Mouse (Mus musculus): ENCODE results near the gene D630045J12Rik. TPM values are rescaled to one million over a fixed set of nuclear protein-coding genes. Genes with fewer than 3 reads are reported as not detected.

The D630045J12Rik gene
- polyA plus RNA-seq, 1 experiment, result 0.33 TPM

GRCm38 (mm10) chr6:38103775-38104174 lies 150.0 kb downstream of the D630045J12Rik start:
- Histone ChIP-seq H3K27me3 (ENCODE audit: control insufficient read depth, insufficient read depth, low read length) (no peaks in the 10 kb centered on the region), H3K27ac (ENCODE audit: insufficient read depth, low read length) (no peak overlapping the region), H3K4me3 (ENCODE audit: extremely low read depth, insufficient read depth, insufficient read length) (no peak overlapping the region), H3K36me3 (ENCODE audit: control insufficient read depth, insufficient read depth, low read length) (no peaks in the 10 kb centered on the region), H3K4me1 (ENCODE audit: control insufficient read depth, insufficient read depth, insufficient read length) (no peaks in the 10 kb centered on the region)
- 73% methylated on average over 6 of the region's 6 CpGs for WGBS
- TF ChIP-seq POLR2A (IDR thresholded peaks at IDR 0.05; ENCODE audit: low read depth, low read length) (no peak), CTCF (IDR thresholded peaks at IDR 0.05; ENCODE audit: extremely low read depth, insufficient read depth, insufficient read length, insufficient replicate concordance) (no peak)
- DNase-seq (ENCODE audit: low read depth in 1 of 2, low spot score in 2 of 2), result no peak

GRCm38 (mm10) chr6:38102216-38102795 lies 151.5 kb downstream of the D630045J12Rik start:
- TF ChIP-seq CTCF (IDR thresholded peaks at IDR 0.05; ENCODE audit: extremely low read depth, insufficient read depth, insufficient read length, insufficient replicate concordance) (no peak), POLR2A (IDR thresholded peaks at IDR 0.05; ENCODE audit: low read depth, low read length) (no peak)
- Histone ChIP-seq H3K4me1 (ENCODE audit: control insufficient read depth, insufficient read depth, insufficient read length) (no peaks in the 10 kb centered on the region), H3K27ac (ENCODE audit: insufficient read depth, low read length) (no peak overlapping the region), H3K36me3 (ENCODE audit: control insufficient read depth, insufficient read depth, low read length) (no peaks in the 10 kb centered on the region), H3K27me3 (ENCODE audit: control insufficient read depth, insufficient read depth, low read length) (no peaks in the 10 kb centered on the region), H3K4me3 (ENCODE audit: extremely low read depth, insufficient read depth, insufficient read length) (no peak overlapping the region)
- WGBS, result 89% methylated on average over 7 of the region's 7 CpGs
- DNase-seq (ENCODE audit: low read depth in 1 of 2, low spot score in 2 of 2), result no peak

- 66% methylated on average over 5 of the region's 5 CpGs for WGBS
- Histone ChIP-seq H3K4me1 (ENCODE audit: control insufficient read depth, insufficient read depth, insufficient read length) (no peaks in the 10 kb centered on the region), H3K36me3 (ENCODE audit: control insufficient read depth, insufficient read depth, low read length) (no peaks in the 10 kb centered on the region), H3K27ac (ENCODE audit: insufficient read depth, low read length) (no peak overlapping the region), H3K4me3 (ENCODE audit: extremely low read depth, insufficient read depth, insufficient read length) (no peak overlapping the region), H3K27me3 (ENCODE audit: control insufficient read depth, insufficient read depth, low read length) (no peaks in the 10 kb centered on the region)
- TF ChIP-seq POLR2A (IDR thresholded peaks at IDR 0.05; ENCODE audit: low read depth, low read length) (no peak), CTCF (IDR thresholded peaks at IDR 0.05; ENCODE audit: extremely low read depth, insufficient read depth, insufficient read length, insufficient replicate concordance) (no peak)
- no peak for DNase-seq (ENCODE audit: low read depth in 1 of 2, low spot score in 2 of 2)
These were observed 156.8 kb downstream of the D630045J12Rik start for GRCm38 (mm10) chr6:38096961-38097370.

- TF ChIP-seq POLR2A (IDR thresholded peaks at IDR 0.05; ENCODE audit: low read depth, low read length) (no peak), CTCF (IDR thresholded peaks at IDR 0.05; ENCODE audit: extremely low read depth, insufficient read depth, insufficient read length, insufficient replicate concordance) (no peak)
- 88% methylated on average over 10 of the region's 10 CpGs for WGBS
- no peak overlapping the region for H3K27ac ChIP-seq (ENCODE audit: insufficient read depth, low read length)
- no peak for DNase-seq (ENCODE audit: low read depth in 1 of 2, low spot score in 2 of 2)
- H3K4me3 ChIP-seq (ENCODE audit: extremely low read depth, insufficient read depth, insufficient read length), result no peak overlapping the region
- H3K36me3 ChIP-seq (ENCODE audit: control insufficient read depth, insufficient read depth, low read length), result no peaks in the 10 kb centered on the region
- H3K27me3 ChIP-seq (ENCODE audit: control insufficient read depth, insufficient read depth, low read length), result no peaks in the 10 kb centered on the region
- H3K4me1 ChIP-seq (ENCODE audit: control insufficient read depth, insufficient read depth, insufficient read length), result no peaks in the 10 kb centered on the region
These were observed 159.1 kb downstream of the D630045J12Rik start for GRCm38 (mm10) chr6:38094701-38095100.

GRCm38 (mm10) chr6:38092539-38092938 lies 161.3 kb downstream of the D630045J12Rik start:
- WGBS, result 88% methylated on average over 8 of the region's 8 CpGs
- Histone ChIP-seq H3K27me3 (ENCODE audit: control insufficient read depth, insufficient read depth, low read length) (no peaks in the 10 kb centered on the region), H3K4me3 (ENCODE audit: extremely low read depth, insufficient read depth, insufficient read length) (no peak overlapping the region), H3K27ac (ENCODE audit: insufficient read depth, low read length) (no peak overlapping the region), H3K36me3 (ENCODE audit: control insufficient read depth, insufficient read depth, low read length) (no peaks in the 10 kb centered on the region), H3K4me1 (ENCODE audit: control insufficient read depth, insufficient read depth, insufficient read length) (no peaks in the 10 kb centered on the region)
- DNase-seq (ENCODE audit: low read depth in 1 of 2, low spot score in 2 of 2), result no peak
- TF ChIP-seq POLR2A (IDR thresholded peaks at IDR 0.05; ENCODE audit: low read depth, low read length) (no peak), CTCF (IDR thresholded peaks at IDR 0.05; ENCODE audit: extremely low read depth, insufficient read depth, insufficient read length, insufficient replicate concordance) (no peak)

- WGBS, result 85% methylated on average over 9 of the region's 9 CpGs
- DNase-seq (ENCODE audit: low read depth in 1 of 2, low spot score in 2 of 2), result no peak
These were observed 166.4 kb downstream of the D630045J12Rik start for GRCm38 (mm10) chr6:38087242-38088026.

GRCm38 (mm10) chr6:38083204-38083603 lies 170.6 kb downstream of the D630045J12Rik start:
- 68% methylated on average over 4 of the region's 4 CpGs for WGBS
- Histone ChIP-seq H3K27me3 (ENCODE audit: control insufficient read depth, insufficient read depth, low read length) (no peaks in the 10 kb centered on the region), H3K4me1 (ENCODE audit: control insufficient read depth, insufficient read depth, insufficient read length) (no peaks in the 10 kb centered on the region), H3K4me3 (ENCODE audit: extremely low read depth, insufficient read depth, insufficient read length) (no peak overlapping the region), H3K36me3 (ENCODE audit: control insufficient read depth, insufficient read depth, low read length) (no peaks in the 10 kb centered on the region), H3K27ac (ENCODE audit: insufficient read depth, low read length) (no peak overlapping the region)
- no peak for TF ChIP-seq CTCF (IDR thresholded peaks at IDR 0.05; ENCODE audit: extremely low read depth, insufficient read depth, insufficient read length, insufficient replicate concordance)
- no peak for TF ChIP-seq POLR2A (IDR thresholded peaks at IDR 0.05; ENCODE audit: low read depth, low read length)
- DNase-seq (ENCODE audit: low read depth in 1 of 2, low spot score in 2 of 2), result no peak

More at GRCm38 (mm10) chr6:38087242-38088026, 166.4 kb downstream of the D630045J12Rik start:
- no peak overlapping the region for H3K27ac ChIP-seq (ENCODE audit: insufficient read depth, low read length)
- no peaks in the 10 kb centered on the region for H3K36me3 ChIP-seq (ENCODE audit: control insufficient read depth, insufficient read depth, low read length)
- H3K27me3 ChIP-seq (ENCODE audit: control insufficient read depth, insufficient read depth, low read length), result no peaks in the 10 kb centered on the region
- H3K4me1 ChIP-seq (ENCODE audit: control insufficient read depth, insufficient read depth, insufficient read length), result no peaks in the 10 kb centered on the region
- no peak overlapping the region for H3K4me3 ChIP-seq (ENCODE audit: extremely low read depth, insufficient read depth, insufficient read length)
- no peak for TF ChIP-seq POLR2A (IDR thresholded peaks at IDR 0.05; ENCODE audit: low read depth, low read length)
- no peak for TF ChIP-seq CTCF (IDR thresholded peaks at IDR 0.05; ENCODE audit: extremely low read depth, insufficient read depth, insufficient read length, insufficient replicate concordance)

Measured in spleen, adult 2 months (tissue).